Mouse (Mus musculus): ENCODE measurements around the gene Spred2. TPM values are rescaled to one million over a fixed set of nuclear protein-coding genes. Genes with fewer than 3 reads are reported as not detected.

Spred2 gene
- polyA plus RNA-seq, 1 experiment from 2014 or later: 8.5 TPM

DNA sequence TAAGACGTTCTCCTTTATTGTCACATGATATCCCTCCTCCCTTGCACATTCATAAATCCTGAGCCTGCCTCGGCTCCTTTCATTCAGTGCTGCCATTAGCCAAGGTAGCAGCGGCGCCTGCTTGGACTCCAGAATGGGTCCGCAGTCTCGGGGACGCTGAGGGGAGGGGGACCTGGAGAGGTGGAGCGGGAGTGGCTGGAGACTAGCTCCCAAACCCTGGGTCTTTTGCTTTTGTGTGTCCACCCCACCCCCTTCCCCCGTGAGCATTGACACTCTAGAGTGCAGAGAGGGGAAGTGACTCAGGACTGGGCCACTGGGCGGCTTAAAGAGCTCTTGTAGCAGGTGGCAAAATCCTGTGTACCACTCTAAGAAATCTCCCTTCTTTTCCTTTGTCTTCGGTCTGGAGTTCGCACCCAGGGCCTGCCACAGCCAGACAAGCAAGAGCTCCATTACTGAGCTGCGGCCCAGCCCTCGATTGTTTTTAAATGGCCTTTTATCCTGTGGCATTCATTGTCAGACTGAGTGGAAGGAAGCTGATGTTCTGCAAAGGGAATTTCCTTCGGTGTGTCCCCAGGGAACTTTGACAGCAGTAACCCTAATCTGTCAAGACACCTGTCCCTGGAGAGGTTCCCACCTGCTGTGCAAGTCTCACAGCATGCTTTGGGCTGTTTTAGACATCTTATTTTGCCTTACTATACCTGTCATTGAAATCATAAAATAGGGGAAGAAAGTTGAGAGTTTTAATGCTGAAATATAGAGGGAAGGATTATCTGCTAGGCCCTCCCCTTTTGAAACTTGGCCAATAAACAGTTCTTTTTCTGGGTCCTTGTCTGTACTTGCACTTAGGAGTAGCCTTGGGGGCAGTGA lies 2.0 kb downstream of the Spred2 start:
- H3K27ac ChIP-seq (replicated peaks): peak overlapping the region; percentile 96
- H3K27me3 ChIP-seq: no peaks in the 10 kb centered on the region
- H3K9ac ChIP-seq: peak overlapping the region; percentile 86
- H3K4me2 ChIP-seq (replicated peaks): peak overlapping the region; percentile 82
- H3K36me3 ChIP-seq: no peaks in the 10 kb centered on the region
- peaks cover 30% of the 10 kb centered on the region for H3K4me1 ChIP-seq
- WGBS: 7% methylated on average over 15 of the region's 15 CpGs
- peak overlapping the region; percentile 94 for H3K4me3 ChIP-seq (replicated peaks)
- 0 out of 2 replicates have a peak, but pooled peaks have one; percentile 1 for ATAC-seq (ENCODE audit: insufficient number of reproducible peaks, low FRiP score, low TSS enrichment, low read depth)
- H3K9me3 ChIP-seq (replicated peaks): no peaks in the 10 kb centered on the region

DNA sequence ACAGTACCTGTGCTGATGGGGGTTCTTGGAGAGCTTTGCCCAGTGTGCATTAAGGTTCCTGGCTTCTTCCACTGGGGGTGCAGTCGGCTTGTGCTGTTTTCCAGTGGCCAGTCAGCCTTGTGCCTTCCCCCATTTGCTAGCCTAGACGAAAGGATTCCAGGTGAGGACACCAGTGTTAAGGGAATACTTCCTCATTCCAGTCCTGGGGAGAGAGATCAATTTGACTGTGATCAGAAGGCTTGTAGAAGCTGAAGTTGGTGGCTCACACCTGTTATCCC lies 2.6 kb downstream of the Spred2 start:
- Histone ChIP-seq H3K27ac (replicated peaks) (peak overlapping the region; percentile 28; the same call in 1 of the 2 replicates), H3K27me3 (no peaks in the 10 kb centered on the region), H3K9me3 (replicated peaks) (no peaks in the 10 kb centered on the region), H3K4me2 (replicated peaks) (peak overlapping the region; percentile 82; the same call in 1 of the 2 replicates), H3K9ac (no peak overlapping the region), H3K4me1 (peaks cover 30% of the 10 kb centered on the region), H3K4me3 (replicated peaks) (no peak overlapping the region), H3K36me3 (no peaks in the 10 kb centered on the region)
- ATAC-seq (ENCODE audit: insufficient number of reproducible peaks, low FRiP score, low TSS enrichment, low read depth): no peak
- WGBS: 68% methylated on average over 2 of the region's 2 CpGs

DNA sequence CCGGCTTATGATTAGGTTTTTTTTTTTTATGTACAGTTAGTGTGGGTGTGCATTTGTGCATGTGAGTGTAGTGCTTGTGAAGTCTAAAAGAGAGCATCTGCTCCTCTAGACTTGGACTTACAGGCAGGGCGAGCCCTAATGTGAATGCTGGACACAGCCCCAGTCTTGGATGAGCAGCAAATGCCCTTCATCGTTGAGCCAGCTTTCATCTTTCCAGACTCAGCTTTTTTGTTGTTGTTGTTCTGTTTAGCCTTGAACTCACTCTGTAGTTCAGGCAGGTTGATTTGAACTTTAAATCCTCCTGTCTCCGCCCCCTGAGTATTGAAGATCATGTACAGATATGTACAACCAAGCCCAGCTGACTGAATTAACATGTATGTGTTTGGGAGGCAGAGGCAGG lies 4.5 kb downstream of the Spred2 start:
- H3K4me1 ChIP-seq: peaks cover 28% of the 10 kb centered on the region
- no peak overlapping the region for H3K27ac ChIP-seq (replicated peaks)
- H3K9me3 ChIP-seq (replicated peaks): no peaks in the 10 kb centered on the region
- WGBS: 88% methylated on average over 4 of the region's 4 CpGs
- no peak overlapping the region for H3K4me2 ChIP-seq (replicated peaks)
- ATAC-seq (ENCODE audit: insufficient number of reproducible peaks, low FRiP score, low TSS enrichment, low read depth): no peak
- no peak overlapping the region for H3K9ac ChIP-seq
- no peaks in the 10 kb centered on the region for H3K36me3 ChIP-seq
- no peak overlapping the region for H3K4me3 ChIP-seq (replicated peaks)
- no peaks in the 10 kb centered on the region for H3K27me3 ChIP-seq

DNA sequence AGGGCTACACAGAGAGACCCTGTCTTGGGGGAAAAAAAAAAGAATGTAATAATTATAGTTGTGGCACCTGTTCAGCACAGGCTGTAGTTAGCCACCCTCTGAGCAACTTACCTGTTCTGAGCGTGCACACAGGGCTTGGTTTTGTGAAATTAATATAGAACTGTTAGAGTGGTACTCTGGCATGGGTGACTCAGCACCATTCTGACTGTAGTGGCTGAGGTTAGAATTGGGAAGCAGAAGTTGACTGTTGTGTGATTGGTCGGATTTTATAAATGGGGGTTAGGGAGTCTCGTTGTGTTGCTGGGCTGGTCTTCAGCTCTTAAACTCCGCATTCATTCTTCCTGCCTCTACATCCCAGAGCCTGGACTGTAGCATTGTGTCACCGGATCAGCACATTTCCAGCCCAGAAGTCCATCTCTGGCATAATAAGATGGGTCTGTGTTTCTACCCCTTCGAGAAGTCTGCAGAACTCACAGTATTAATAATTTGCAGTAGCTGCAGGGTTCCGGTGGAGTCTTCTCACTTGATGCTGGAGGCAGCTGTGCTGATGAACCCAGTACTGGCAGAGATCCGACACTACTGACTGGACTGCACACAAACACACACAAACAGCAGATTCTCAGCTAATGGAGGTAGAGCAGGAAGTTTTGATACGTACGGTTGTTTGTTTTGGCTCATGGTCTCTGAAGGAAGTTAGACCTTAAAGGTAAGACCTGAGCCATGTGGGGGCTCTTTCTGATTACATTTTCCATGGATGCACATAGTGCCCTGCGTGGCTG lies 5.1 kb downstream of the Spred2 start:
- Histone ChIP-seq H3K36me3 (no peaks in the 10 kb centered on the region), H3K9me3 (replicated peaks) (no peaks in the 10 kb centered on the region), H3K27me3 (no peaks in the 10 kb centered on the region), H3K4me1 (peaks cover 28% of the 10 kb centered on the region), H3K27ac (replicated peaks) (peak overlapping the region; percentile 39; the same call in 1 of the 2 replicates), H3K4me3 (replicated peaks) (no peak overlapping the region), H3K4me2 (replicated peaks) (no peak overlapping the region), H3K9ac (no peak overlapping the region)
- WGBS: 55% methylated on average over 11 of the region's 11 CpGs
- no peak for ATAC-seq (ENCODE audit: insufficient number of reproducible peaks, low FRiP score, low TSS enrichment, low read depth)

DNA sequence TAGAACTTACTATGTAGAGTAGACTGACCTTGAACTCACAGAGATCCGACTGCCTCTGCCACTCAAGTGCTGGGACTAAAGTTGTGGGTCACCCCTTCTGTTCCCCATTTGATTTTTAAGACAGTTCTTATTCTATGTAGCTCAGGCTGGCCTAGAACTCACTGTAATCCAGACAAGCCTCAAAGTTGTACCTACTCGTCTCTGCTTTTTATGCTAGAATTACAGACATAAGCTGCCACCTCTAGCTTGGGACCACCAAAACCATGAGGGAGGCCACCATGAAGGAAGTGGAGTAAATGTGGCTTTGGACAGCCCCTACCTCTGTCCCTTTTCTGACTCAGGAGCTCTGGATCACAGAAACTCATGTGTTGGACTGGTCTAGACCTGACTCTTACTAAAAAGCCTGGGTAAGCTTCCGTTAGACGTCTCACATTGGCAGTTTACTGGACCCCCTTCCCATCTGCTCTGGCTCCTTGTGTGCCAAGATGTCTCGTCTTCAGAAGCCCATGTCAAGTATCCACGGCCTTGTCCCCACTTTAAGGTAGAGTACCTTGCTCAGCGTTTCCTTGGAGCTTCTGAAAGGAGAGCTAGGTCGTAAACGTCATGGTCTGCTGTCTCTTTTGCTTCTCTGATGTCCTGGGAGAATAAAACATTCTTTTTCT lies 7.5 kb downstream of the Spred2 start:
- Histone ChIP-seq H3K27me3 (no peaks in the 10 kb centered on the region), H3K36me3 (no peaks in the 10 kb centered on the region), H3K9me3 (replicated peaks) (no peaks in the 10 kb centered on the region), H3K4me1 (peaks cover 31% of the 10 kb centered on the region), H3K9ac (no peak overlapping the region), H3K27ac (replicated peaks) (no peak overlapping the region), H3K4me2 (replicated peaks) (no peak overlapping the region), H3K4me3 (replicated peaks) (no peak overlapping the region)
- ATAC-seq (ENCODE audit: insufficient number of reproducible peaks, low FRiP score, low TSS enrichment, low read depth): no peak
- WGBS: 90% methylated on average over 9 of the region's 9 CpGs

DNA sequence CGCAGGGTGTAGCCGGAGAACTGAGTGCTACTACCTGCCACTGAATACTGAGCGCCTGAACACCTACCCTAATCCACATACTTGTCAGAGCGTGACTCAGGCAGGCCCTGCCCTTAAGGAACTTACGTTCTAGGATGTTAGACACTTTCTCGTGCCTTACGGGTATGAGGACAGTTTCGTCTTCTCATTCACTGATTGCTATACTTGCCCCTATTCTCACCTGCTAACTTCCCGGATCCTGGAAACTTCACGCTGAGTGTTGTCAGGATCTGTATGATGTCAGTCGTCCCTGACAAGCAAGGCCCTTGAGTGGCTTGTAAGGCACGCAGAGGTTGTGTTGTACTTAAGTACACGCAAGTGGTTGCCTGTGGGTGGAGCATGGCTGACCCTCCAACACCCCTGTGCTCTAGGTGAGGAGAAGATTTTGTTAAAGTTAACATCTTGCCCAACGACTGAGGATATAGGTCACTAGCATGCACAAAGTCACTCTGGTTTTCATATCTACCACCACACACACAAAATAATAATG lies 8.9 kb downstream of the Spred2 start:
- Histone ChIP-seq H3K27ac (replicated peaks) (no peak overlapping the region), H3K4me3 (replicated peaks) (no peak overlapping the region), H3K4me1 (peaks cover 30% of the 10 kb centered on the region), H3K9me3 (replicated peaks) (no peaks in the 10 kb centered on the region), H3K4me2 (replicated peaks) (no peak overlapping the region), H3K36me3 (no peaks in the 10 kb centered on the region), H3K27me3 (no peaks in the 10 kb centered on the region), H3K9ac (no peak overlapping the region)
- 82% methylated on average over 14 of the region's 14 CpGs for WGBS
- ATAC-seq (ENCODE audit: insufficient number of reproducible peaks, low FRiP score, low TSS enrichment, low read depth): no peak

DNA sequence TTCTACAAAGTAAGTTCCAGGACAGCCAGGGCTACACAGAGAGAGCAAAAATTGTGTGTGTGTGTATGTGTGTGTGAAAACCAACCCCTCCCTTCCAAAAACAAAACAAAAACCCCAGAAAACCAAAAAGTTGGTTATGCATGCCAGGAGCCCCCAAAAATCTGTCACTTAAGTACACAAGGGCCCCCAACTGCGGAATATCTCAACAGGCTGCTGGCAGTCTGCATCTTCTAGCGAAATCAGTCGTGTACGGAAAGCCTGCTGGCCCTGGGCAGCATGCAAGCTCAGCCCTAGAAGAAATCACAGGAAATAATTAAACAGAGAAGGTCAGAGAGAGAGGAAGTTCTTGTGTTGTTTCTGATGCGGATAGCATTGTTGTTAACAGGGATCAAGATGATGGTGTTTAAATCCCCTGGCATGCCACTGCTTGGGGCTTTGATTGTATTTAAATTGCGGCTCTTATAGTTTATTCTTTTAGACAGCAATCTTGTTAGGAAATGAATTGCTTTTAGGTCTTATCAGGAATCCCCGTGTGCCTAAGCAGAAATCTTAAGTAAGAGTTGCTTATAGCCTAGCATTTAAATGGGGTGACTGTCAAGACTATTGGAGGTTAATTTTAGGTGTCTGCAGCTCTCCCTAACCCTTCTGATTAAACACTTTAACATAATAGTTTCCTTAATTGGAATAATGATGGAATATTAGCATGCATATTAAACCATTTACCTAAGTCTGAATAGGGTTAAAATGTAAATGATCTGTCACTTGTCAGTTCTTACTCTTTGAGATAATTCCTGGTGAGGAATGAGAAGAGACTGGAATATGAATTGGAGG lies 11.6 kb downstream of the Spred2 start:
- H3K36me3 ChIP-seq: no peaks in the 10 kb centered on the region
- 41% methylated on average over 7 of the region's 7 CpGs for WGBS
- H3K4me2 ChIP-seq (replicated peaks): no peak overlapping the region
- H3K9ac ChIP-seq: no peak overlapping the region
- H3K4me3 ChIP-seq (replicated peaks): no peak overlapping the region
- no peaks in the 10 kb centered on the region for H3K9me3 ChIP-seq (replicated peaks)
- H3K4me1 ChIP-seq: peaks cover 24% of the 10 kb centered on the region
- no peaks in the 10 kb centered on the region for H3K27me3 ChIP-seq
- ATAC-seq (ENCODE audit: insufficient number of reproducible peaks, low FRiP score, low TSS enrichment, low read depth): no peak
- no peak overlapping the region for H3K27ac ChIP-seq (replicated peaks)

DNA sequence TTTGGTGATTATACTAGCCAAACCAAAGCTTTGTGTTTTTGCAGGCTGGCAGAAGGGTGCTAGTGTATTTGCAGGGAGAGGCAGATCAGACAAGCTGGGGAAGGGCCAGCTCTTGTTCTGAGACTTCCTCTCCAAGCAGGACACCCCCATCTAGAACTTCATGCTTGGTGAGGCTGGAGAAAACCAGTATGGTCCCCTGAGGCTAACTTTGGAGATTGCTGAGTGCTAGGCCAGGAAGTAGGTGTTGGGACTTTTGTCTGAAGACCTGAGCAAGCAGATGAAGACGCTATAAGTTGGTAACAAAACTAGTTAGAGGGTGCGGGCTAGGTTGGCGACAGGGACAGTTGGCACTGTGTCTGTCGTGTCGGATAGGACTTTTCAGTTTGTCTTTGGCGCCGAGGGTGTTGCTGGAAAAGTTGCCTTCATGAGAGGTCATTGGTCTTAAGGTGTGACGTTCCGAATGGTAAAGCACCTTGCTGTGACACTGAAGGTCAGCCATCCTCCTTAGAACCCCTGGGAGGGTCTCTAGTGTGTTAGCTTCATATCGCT lies 14.4 kb downstream of the Spred2 start:
- H3K4me2 ChIP-seq (replicated peaks): no peak overlapping the region
- WGBS: 96% methylated on average over 10 of the region's 10 CpGs
- ATAC-seq (ENCODE audit: insufficient number of reproducible peaks, low FRiP score, low TSS enrichment, low read depth): no peak
- H3K4me3 ChIP-seq (replicated peaks): no peak overlapping the region
- H3K27ac ChIP-seq (replicated peaks): no peak overlapping the region
- no peaks in the 10 kb centered on the region for H3K27me3 ChIP-seq
- peaks cover 34% of the 10 kb centered on the region for H3K4me1 ChIP-seq
- no peaks in the 10 kb centered on the region; the same call in 1 of the 2 replicates for H3K36me3 ChIP-seq
- H3K9ac ChIP-seq: no peak overlapping the region
- H3K9me3 ChIP-seq (replicated peaks): no peaks in the 10 kb centered on the region

DNA sequence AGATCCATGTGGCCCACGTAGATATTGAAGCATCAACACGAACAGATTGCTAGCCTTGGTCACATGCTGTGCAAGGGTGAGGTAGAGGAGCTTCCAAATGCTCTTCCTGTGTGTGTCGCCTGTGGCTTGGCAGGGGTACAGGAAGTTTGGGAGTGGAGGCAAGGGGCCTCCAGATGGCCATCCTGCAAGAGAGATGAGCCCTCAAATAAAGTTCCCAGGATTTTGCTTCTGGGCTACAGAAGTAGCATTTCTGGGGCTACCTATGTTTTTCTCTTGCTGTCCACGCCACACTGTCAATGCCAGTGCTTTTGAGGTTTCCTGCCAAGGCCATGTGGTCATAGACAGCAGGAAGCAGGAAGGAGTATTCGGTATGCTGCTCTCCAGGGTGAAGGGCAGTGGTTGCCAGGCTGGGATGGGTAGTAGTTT lies 15.1 kb downstream of the Spred2 start:
- H3K4me2 ChIP-seq (replicated peaks): no peak overlapping the region
- H3K27ac ChIP-seq (replicated peaks): no peak overlapping the region
- H3K9me3 ChIP-seq (replicated peaks): no peaks in the 10 kb centered on the region
- H3K36me3 ChIP-seq: no peaks in the 10 kb centered on the region; the same call in 1 of the 2 replicates
- no peaks in the 10 kb centered on the region for H3K27me3 ChIP-seq
- H3K9ac ChIP-seq: no peak overlapping the region
- H3K4me3 ChIP-seq (replicated peaks): no peak overlapping the region
- H3K4me1 ChIP-seq: peaks cover 34% of the 10 kb centered on the region
- no peak for ATAC-seq (ENCODE audit: insufficient number of reproducible peaks, low FRiP score, low TSS enrichment, low read depth)
- 65% methylated on average over 5 of the region's 5 CpGs for WGBS

DNA sequence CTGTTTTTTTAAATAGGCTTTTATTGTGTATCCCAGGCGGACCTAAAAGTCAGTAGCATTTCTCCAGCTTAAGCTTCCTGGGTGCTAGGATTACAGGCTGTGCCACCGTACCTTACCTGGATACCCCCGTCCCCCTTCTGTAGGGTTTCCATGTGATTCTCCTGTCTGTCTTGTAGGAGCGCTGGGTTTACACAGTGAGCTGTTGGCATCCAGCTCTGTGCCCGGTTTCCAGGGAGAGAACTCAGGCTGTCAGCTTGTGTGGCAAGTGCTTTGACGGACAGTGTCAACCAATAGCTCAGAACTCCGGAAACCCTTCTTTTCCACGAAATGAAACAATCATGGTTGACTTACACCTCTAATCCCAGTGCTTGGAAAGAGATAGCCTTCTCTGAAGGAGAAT lies 15.7 kb downstream of the Spred2 start:
- Histone ChIP-seq H3K27me3 (no peaks in the 10 kb centered on the region), H3K36me3 (no peaks in the 10 kb centered on the region; the same call in 1 of the 2 replicates), H3K4me1 (peaks cover 38% of the 10 kb centered on the region), H3K9me3 (replicated peaks) (no peaks in the 10 kb centered on the region), H3K4me3 (replicated peaks) (no peak overlapping the region), H3K4me2 (replicated peaks) (no peak overlapping the region), H3K9ac (no peak overlapping the region), H3K27ac (replicated peaks) (no peak overlapping the region)
- 89% methylated on average over 8 of the region's 8 CpGs for WGBS
- no peak for ATAC-seq (ENCODE audit: insufficient number of reproducible peaks, low FRiP score, low TSS enrichment, low read depth)
